Mouse (Mus musculus) cerebellum, adult 2 months (tissue): ENCODE measurements around the gene Filip1l. TPM values are rescaled to one million over a fixed set of nuclear protein-coding genes. Genes with fewer than 3 reads are reported as not detected.

Experiments
- DNase-seq, 2 experiments: peaks; one replicate each; pipeline ENCODE4 v3.0.0; 2021
- H3K27ac ChIP-seq: fragments of 200-500 bp; 2 replicates; pipeline ENCODE4 v1.5.1; 2012; ENCODE audit warnings: low read length, control low read depth, inconsistent platforms; ENCODE audit not compliant: insufficient read depth
- H3K27me3 ChIP-seq: fragments of 200-500 bp; 2 replicates; pipeline ENCODE4 v1.6.1; 2012; ENCODE audit warnings: inconsistent platforms, mild to moderate bottlenecking, low read length, moderate library complexity; ENCODE audit not compliant: control insufficient read depth, insufficient read depth
- H3K4me1 ChIP-seq: fragments of 200-500 bp; 2 replicates; pipeline ENCODE4 v1.6.1; 2011; ENCODE audit warnings: low read length; ENCODE audit not compliant: control insufficient read depth, insufficient read depth
- H3K4me3 ChIP-seq: fragments of 200-500 bp; replicated peaks from 2 replicates; pipeline ENCODE3; 2011; ENCODE audit warnings: mild to moderate bottlenecking, low read depth, low read length, control low read depth; ENCODE audit not compliant: insufficient read depth
- CTCF ChIP-seq: fragments of 200-500 bp; IDR thresholded peaks from 2 replicates; pipeline ENCODE4 v1.5.1; 2011; ENCODE audit warnings: low read depth, mild to moderate bottlenecking, control low read depth, low read length, moderate library complexity, borderline replicate concordance; ENCODE audit not compliant: insufficient read depth
- POLR2A ChIP-seq: fragments of 200-500 bp; IDR thresholded peaks from 2 replicates; pipeline ENCODE4 v1.6.1; 2011; ENCODE audit warnings: low read length, control low read depth, borderline replicate concordance; ENCODE audit not compliant: insufficient read depth
- WGBS: fragments of 180-500 bp; shearing (Covaris S2); methylation state at CpG from one replicate; pipeline ENCODE4 v1.1.7; 2018; 5-methylcytosine and 5-hydroxymethylcytosine counted together
- polyA plus RNA-seq: library from polyadenylated mRNA; depleted of rRNA; stranded (reverse); fragments of >200 nt; gene quantifications from 2 replicates; pipeline ENCODE4 v1.2.3, GENCODE M21; 2012

Gene Filip1l
- polyA plus RNA-seq, 1 experiment: 1.6 TPM

DNA sequence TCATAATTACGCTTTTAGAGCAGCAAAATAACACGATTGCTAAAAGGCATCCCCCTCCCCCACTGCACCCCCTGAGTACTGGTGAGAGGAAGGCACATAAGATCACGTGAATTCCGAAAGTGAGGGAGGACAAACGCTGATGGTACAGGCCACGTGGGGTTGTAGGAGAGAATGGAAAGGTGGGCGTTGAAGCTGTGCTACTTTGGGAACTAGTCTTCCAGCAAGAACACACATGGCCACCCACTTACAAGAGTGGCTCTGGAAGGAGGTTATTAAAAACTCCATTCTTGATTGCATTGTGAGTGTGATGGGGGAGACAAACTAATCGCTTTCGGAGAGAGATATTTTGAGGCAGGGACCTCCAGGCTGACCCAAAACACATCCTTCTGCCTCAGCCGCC lies 6.4 kb downstream of the Filip1l start:
- DNase-seq: no peak
- TF ChIP-seq POLR2A (no peak), CTCF (no peak)
- Histone ChIP-seq H3K27ac (no peak overlapping the region), H3K4me3 (no peak overlapping the region), H3K4me1 (no peaks in the 10 kb centered on the region), H3K27me3 (no peaks in the 10 kb centered on the region)
- WGBS: 87% methylated on average over 10 of the region's 10 CpGs

DNA sequence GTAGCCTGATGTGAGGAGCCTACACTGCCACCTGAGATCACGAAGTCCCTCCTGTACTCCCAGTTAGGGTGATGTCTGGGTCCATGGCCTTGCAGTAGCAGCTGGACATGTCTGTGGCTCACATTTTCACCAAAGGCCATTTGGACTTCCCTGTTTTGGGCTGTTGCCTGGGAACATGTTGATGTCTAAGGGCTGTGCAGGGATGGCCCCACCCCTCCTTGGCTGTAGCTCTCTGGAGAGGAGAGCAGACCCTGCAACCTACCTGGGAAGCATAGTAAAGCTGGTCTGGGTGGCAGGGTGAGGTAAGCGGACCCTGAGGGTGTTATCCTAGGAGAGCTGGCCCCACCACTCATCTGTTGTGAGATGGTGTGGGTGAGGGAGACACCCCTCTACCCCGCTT lies 7.9 kb downstream of the Filip1l start:
- no peaks in the 10 kb centered on the region for H3K4me1 ChIP-seq
- no peak for DNase-seq
- H3K27ac ChIP-seq: no peak overlapping the region
- no peak for TF ChIP-seq CTCF
- no peak for TF ChIP-seq POLR2A
- 96% methylated on average over 3 of the region's 3 CpGs for WGBS
- H3K4me3 ChIP-seq: no peak overlapping the region
- H3K27me3 ChIP-seq: no peaks in the 10 kb centered on the region

- H3K27ac ChIP-seq: no peak overlapping the region
- H3K4me3 ChIP-seq: no peak overlapping the region
- H3K4me1 ChIP-seq: no peaks in the 10 kb centered on the region
- 30% methylated on average over 18 of the region's 18 CpGs for WGBS
- peak; percentile 39 to 51 for DNase-seq
- no peaks in the 10 kb centered on the region for H3K27me3 ChIP-seq
- TF ChIP-seq CTCF: peak; percentile 18; the same call in 1 of the 2 replicates
- TF ChIP-seq POLR2A: no peak
Measured at GRCm38 (mm10) chr16:57362679-57363401, 9.9 kb downstream of the Filip1l start.

DNA sequence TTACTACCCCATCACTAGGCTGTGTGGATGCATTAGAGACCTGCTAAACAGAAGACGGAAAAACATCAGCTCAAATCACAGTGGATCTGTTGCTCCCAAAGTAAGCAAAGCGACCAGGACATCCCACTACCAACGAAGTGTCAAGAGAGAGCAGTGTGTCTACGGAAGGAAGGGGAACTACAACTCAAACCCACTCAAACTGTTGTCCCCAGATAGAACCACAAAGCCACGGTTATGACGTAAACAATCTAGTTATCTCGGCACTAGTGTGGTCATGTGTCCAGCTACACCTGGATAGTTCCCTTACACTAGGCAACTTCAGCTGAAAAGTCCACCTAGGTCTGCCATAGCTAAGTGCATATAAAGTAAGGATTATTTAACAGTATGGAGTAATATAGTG lies 11.6 kb downstream of the Filip1l start:
- H3K27ac ChIP-seq: no peak overlapping the region
- no peak overlapping the region for H3K4me3 ChIP-seq
- TF ChIP-seq POLR2A (no peak), CTCF (no peak)
- H3K4me1 ChIP-seq: no peaks in the 10 kb centered on the region
- no peaks in the 10 kb centered on the region for H3K27me3 ChIP-seq
- DNase-seq: no peak
- WGBS: 94% methylated on average over 7 of the region's 7 CpGs

DNA sequence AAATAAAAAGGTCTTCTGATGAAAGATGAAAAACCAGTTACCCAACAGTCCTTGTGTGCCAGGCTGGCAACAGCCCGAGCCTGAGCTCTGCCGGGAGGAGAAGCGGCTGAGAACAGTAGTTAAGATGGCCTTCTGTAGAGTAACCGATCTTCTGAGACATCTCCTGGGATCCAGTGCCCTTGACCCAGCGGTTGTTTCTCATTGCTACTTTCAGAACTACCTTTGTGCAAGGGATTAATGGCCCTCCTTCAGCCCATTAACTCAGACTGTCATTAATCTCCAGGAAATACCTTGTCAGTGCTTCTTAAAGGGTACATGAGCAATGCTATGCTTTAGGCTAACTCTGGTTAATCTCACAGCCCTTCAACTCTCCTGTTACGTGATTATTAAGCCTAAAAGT lies 13.2 kb downstream of the Filip1l start:
- H3K4me1 ChIP-seq: no peaks in the 10 kb centered on the region
- H3K4me3 ChIP-seq: no peak overlapping the region
- WGBS: 90% methylated on average over 6 of the region's 6 CpGs
- DNase-seq: no peak
- H3K27ac ChIP-seq: no peak overlapping the region
- H3K27me3 ChIP-seq: no peaks in the 10 kb centered on the region
- TF ChIP-seq CTCF (no peak), POLR2A (no peak)

- H3K27ac ChIP-seq: no peak overlapping the region
- TF ChIP-seq CTCF: no peak
- TF ChIP-seq POLR2A: no peak
- 62% methylated on average over 18 of the region's 18 CpGs for WGBS
- no peaks in the 10 kb centered on the region for H3K27me3 ChIP-seq
- H3K4me1 ChIP-seq: no peaks in the 10 kb centered on the region
- H3K4me3 ChIP-seq: no peak overlapping the region
- no peak for DNase-seq
Measured at GRCm38 (mm10) chr16:57366941-57367694, 14.2 kb downstream of the Filip1l start.

GRCm38 (mm10) chr16:57369846-57370496 lies 17.1 kb downstream of the Filip1l start:
- no peak for DNase-seq
- Histone ChIP-seq H3K4me1 (no peaks in the 10 kb centered on the region), H3K27me3 (no peaks in the 10 kb centered on the region), H3K27ac (no peak overlapping the region), H3K4me3 (no peak overlapping the region)
- no peak for TF ChIP-seq CTCF
- TF ChIP-seq POLR2A: no peak
- WGBS: 73% methylated on average over 8 of the region's 8 CpGs

GRCm38 (mm10) chr16:57372156-57372555 lies 19.3 kb downstream of the Filip1l start:
- no peak for DNase-seq
- no peaks in the 10 kb centered on the region for H3K27me3 ChIP-seq
- TF ChIP-seq CTCF (no peak), POLR2A (no peak)
- no peak overlapping the region for H3K27ac ChIP-seq
- no peaks in the 10 kb centered on the region for H3K4me1 ChIP-seq
- no peak overlapping the region for H3K4me3 ChIP-seq
- 94% methylated on average over 3 of the region's 3 CpGs for WGBS
